Mouse (Mus musculus): ENCODE measurements around the gene Psme2.

GRCm38 (mm10) chr14:55557587-55557986 is 33.3 kb downstream of the Psme2 start:
- no peak for TF ChIP-seq CTCF (IDR thresholded peaks at IDR 0.05)
- no peak for TF ChIP-seq EP300 (IDR thresholded peaks at IDR 0.05)

All from lung, postnatal 0 days (tissue).